19 mouse cellular contexts compared by ENCODE assay signal in genomic region chr6:94628787-94629186, GRCm38 (mm10).
A peak's percentile ranks its signal among the peaks of the same experiment; 100 is the strongest.
DNase-seq lines count a peak whose midpoint lies in the region; ATAC-seq and TF ChIP-seq lines count a peak whose summit lies in the region.
"Had no signal": no experiment of that assay in that cellular context is flagged by ENCODE, and none has a peak within 500 bp of the region (broad histone marks: within the 10 kb centered on the region; RNA-seq: fewer than 3 reads in every experiment).

No protein-coding gene starts in this region.

- H3K9ac ChIP-seq in midbrain, postnatal 0 days (replicated peaks; ENCODE audit: low read length, poor library complexity, severe bottlenecking): no peak overlapping the region
- H3K9ac ChIP-seq in limb, embryonic 13.5 days: no peak overlapping the region
- H3K9ac ChIP-seq: liver, embryonic 13.5 days; stomach, embryonic 15.5 days had no signal

- DNase-seq in gastrocnemius, adult 2 months: no peak
- DNase-seq in gastrocnemius, postnatal 10 days: no peak
- DNase-seq in midbrain, embryonic 10.5 days (ENCODE audit: low spot score): no peak
- no peak for DNase-seq in midbrain, postnatal 0 days (ENCODE audit: low spot score)
- no peak for DNase-seq in MN1 (ENCODE audit: low spot score)
- no peak for DNase-seq in liver
- DNase-seq: cerebellum, adult 9-11 months; kidney, adult 8-10 months; kidney, postnatal 36 days; liver, embryonic 13.5 days; midbrain, embryonic 14.5 days; right cerebral cortex, postnatal 14 days had no signal

- TF ChIP-seq POLR2A in olfactory bulb, adult 2 months (IDR thresholded peaks at IDR 0.05; ENCODE audit: insufficient read depth, low read depth, low read length): no peak

- no peaks in the 10 kb centered on the region for H3K27me3 ChIP-seq in midbrain, embryonic 10.5 days (ENCODE audit: low read depth, poor library complexity, severe bottlenecking)
- H3K27me3 ChIP-seq in midbrain, postnatal 0 days (ENCODE audit: insufficient read depth, low read length): no peaks in the 10 kb centered on the region
- peaks cover 35% of the 10 kb centered on the region for H3K27me3 ChIP-seq in limb, embryonic 13.5 days
- H3K27me3 ChIP-seq: stomach, embryonic 15.5 days had no signal

- no peak for TF ChIP-seq CTCF in gastrocnemius, adult 2 months (IDR thresholded peaks at IDR 0.05)
- TF ChIP-seq CTCF in midbrain, postnatal 0 days (IDR thresholded peaks at IDR 0.05): no peak
- no peak for TF ChIP-seq CTCF in olfactory bulb, adult 2 months (IDR thresholded peaks at IDR 0.05; ENCODE audit: insufficient read depth, low read depth, low read length)

- peak overlapping the region; percentile 60 for H3K27ac ChIP-seq in gastrocnemius, adult 2 months
- peak overlapping the region; percentile 52; the same call in 1 of the 2 replicates for H3K27ac ChIP-seq in midbrain, embryonic 10.5 days (replicated peaks)
- H3K27ac ChIP-seq in midbrain, postnatal 0 days (ENCODE audit: low read depth, low read length): no peak overlapping the region
- peak overlapping the region; percentile 39; the same call in 1 of the 2 replicates for H3K27ac ChIP-seq in limb, embryonic 13.5 days
- H3K27ac ChIP-seq in olfactory bulb, adult 2 months (ENCODE audit: insufficient read depth, low read depth, low read length): peak overlapping the region; percentile 50
- H3K27ac ChIP-seq: liver, embryonic 13.5 days; macrophage; stomach, embryonic 15.5 days had no signal

- H3K9me3 ChIP-seq in midbrain, embryonic 10.5 days (replicated peaks): no peaks in the 10 kb centered on the region
- no peaks in the 10 kb centered on the region for H3K9me3 ChIP-seq in midbrain, postnatal 0 days (ENCODE audit: low read length)
- H3K9me3 ChIP-seq in limb, embryonic 13.5 days: no peaks in the 10 kb centered on the region
- H3K9me3 ChIP-seq: G1E; liver, embryonic 13.5 days; stomach, embryonic 15.5 days had no signal

- 80% methylated on average over 6 of the region's 6 CpGs for WGBS in midbrain, embryonic 10.5 days
- 66% methylated on average over 6 of the region's 6 CpGs for WGBS in midbrain, postnatal 0 days
- WGBS in limb, embryonic 13.5 days: 43% methylated on average over 6 of the region's 6 CpGs
- 59% methylated on average over 6 of the region's 6 CpGs for WGBS in olfactory bulb, adult 2 months

- H3K4me2 ChIP-seq in midbrain, postnatal 0 days (ENCODE audit: low read depth, low read length, poor library complexity, severe bottlenecking): no peak overlapping the region
- H3K4me2 ChIP-seq in limb, embryonic 13.5 days (replicated peaks): peak overlapping the region; percentile 41; the same call in 1 of the 2 replicates
- H3K4me2 ChIP-seq: liver, embryonic 13.5 days; stomach, embryonic 15.5 days had no signal

- intact Hi-C loops in gastrocnemius, adult 2 months (cut with DNase I): loop anchor here (10.0 kb wide), 1 partner anchor 146 kb away; no protein-coding TSS in a partner anchor

- H3K4me3 ChIP-seq in gastrocnemius, adult 2 months: no peak overlapping the region
- no peak overlapping the region for H3K4me3 ChIP-seq in midbrain, embryonic 10.5 days
- H3K4me3 ChIP-seq in midbrain, postnatal 0 days (ENCODE audit: low read depth, low read length): no peak overlapping the region
- no peak overlapping the region for H3K4me3 ChIP-seq in limb, embryonic 13.5 days
- no peak overlapping the region for H3K4me3 ChIP-seq in olfactory bulb, adult 2 months (ENCODE audit: insufficient read depth, low read depth, low read length)
- H3K4me3 ChIP-seq: liver, embryonic 13.5 days; stomach, embryonic 15.5 days had no signal

- no peak for ATAC-seq in midbrain, postnatal 0 days (ENCODE audit: low FRiP score)
- no peak for ATAC-seq in limb, embryonic 13.5 days (ENCODE audit: low FRiP score, low read depth)
- ATAC-seq: CD4-positive, CD25-positive, alpha-beta regulatory T cell, adult 4 months; forebrain, embryonic 14.5 days had no signal

- H3K36me3 ChIP-seq in midbrain, embryonic 10.5 days: peaks cover 59% of the 10 kb centered on the region
- peaks cover 8% of the 10 kb centered on the region; the same call in 1 of the 2 replicates for H3K36me3 ChIP-seq in midbrain, postnatal 0 days (ENCODE audit: insufficient read depth, low read length)
- peaks cover 31% of the 10 kb centered on the region for H3K36me3 ChIP-seq in limb, embryonic 13.5 days
- H3K36me3 ChIP-seq: liver, embryonic 13.5 days had no signal

- H3K4me1 ChIP-seq in midbrain, embryonic 10.5 days: peaks cover 57% of the 10 kb centered on the region
- H3K4me1 ChIP-seq in midbrain, postnatal 0 days (ENCODE audit: insufficient read depth, low read length): no peaks in the 10 kb centered on the region; the same call in 1 of the 2 replicates
- peaks cover 78% of the 10 kb centered on the region for H3K4me1 ChIP-seq in limb, embryonic 13.5 days
- H3K4me1 ChIP-seq in olfactory bulb, adult 2 months (ENCODE audit: control insufficient read depth, insufficient read depth, low read length): peaks cover 39% of the 10 kb centered on the region
- H3K4me1 ChIP-seq: liver, embryonic 13.5 days had no signal
